Mouse (Mus musculus) hindbrain, embryonic 16.5 days (tissue): Measurements from ENCODE around the gene Gm5269. TPM values are rescaled to one million over a fixed set of nuclear protein-coding genes. Genes with fewer than 3 reads are reported as not detected.

Experiments
- ATAC-seq: fragments of 200-750 bp; cut with Nextera tagmentation; 2 replicates; pipeline ENCODE4 v1.8.0; 2017; ENCODE audit warnings: moderate TSS enrichment, moderate library complexity
- H3K27ac ChIP-seq: fragments of 300-500 bp; sonication (generic); 2 replicates; pipeline ENCODE4 v1.5.1; 2014; ENCODE audit warnings: low read depth, mild to moderate bottlenecking, control low read depth, low read length, moderate library complexity
- H3K27me3 ChIP-seq: fragments of 300-500 bp; sonication (generic); replicated peaks from 2 replicates; pipeline ENCODE4 v1.6.1; 2014; ENCODE audit warnings: low read length; ENCODE audit not compliant: control insufficient read depth, insufficient read depth
- H3K36me3 ChIP-seq: fragments of 300-500 bp; sonication (generic); 2 replicates; pipeline ENCODE4 v1.6.1; 2014; ENCODE audit warnings: mild to moderate bottlenecking, low read length, moderate library complexity, mixed read lengths; ENCODE audit not compliant: control insufficient read depth, insufficient read depth
- H3K4me1 ChIP-seq: fragments of 300-500 bp; sonication (generic); 2 replicates; pipeline ENCODE4 v1.6.1; 2014; ENCODE audit warnings: low read depth, low read length; ENCODE audit not compliant: control insufficient read depth, insufficient read depth
- H3K4me2 ChIP-seq: fragments of 300-500 bp; sonication (generic); 2 replicates; pipeline ENCODE4 v1.6.1; 2014; ENCODE audit warnings: mild to moderate bottlenecking, low read length, control low read depth, moderate library complexity
- H3K4me3 ChIP-seq: fragments of 300-500 bp; sonication (generic); 2 replicates; pipeline ENCODE4 v1.5.1; 2014; ENCODE audit warnings: mild to moderate bottlenecking, low read length, control low read depth, moderate library complexity
- H3K9ac ChIP-seq: fragments of 300-500 bp; sonication (generic); 2 replicates; pipeline ENCODE4 v1.6.1; 2014; ENCODE audit warnings: low read depth, mild to moderate bottlenecking, control low read depth, low read length, moderate library complexity
- H3K9me3 ChIP-seq: fragments of 300-500 bp; sonication (generic); 2 replicates; pipeline ENCODE4 v1.6.1; 2014; ENCODE audit warnings: mild to moderate bottlenecking, low read length, moderate library complexity; ENCODE audit not compliant: control insufficient read depth
- WGBS: fragments of 180-500 bp; shearing (Covaris S2); extraction: QIAGEN DNeasy Blood & Tissue Kit; methylation state at CpG from one replicate; pipeline ENCODE4 v1.1.7; 2014; 5-methylcytosine and 5-hydroxymethylcytosine counted together
- polyA plus RNA-seq: library from polyadenylated mRNA; unstranded; fragments of >200 nt; fragmentation: Nextera tagmentation; extraction: Ambion mirVana; gene quantifications from 2 replicates; pipeline ENCODE4 v1.2.1, GENCODE M21; 2015

Gene Gm5269
- polyA plus RNA-seq, 1 experiment from 2014 or later = not detected

GRCm38 (mm10) chr1:45845466-45845865 is 44.6 kb downstream of the Gm5269 start:
- Histone ChIP-seq H3K9me3 (no peaks in the 10 kb centered on the region), H3K9ac (no peak overlapping the region), H3K27ac (no peak overlapping the region), H3K27me3 (no peaks in the 10 kb centered on the region), H3K4me1 (no peaks in the 10 kb centered on the region), H3K36me3 (no peaks in the 10 kb centered on the region), H3K4me3 (no peak overlapping the region), H3K4me2 (no peak overlapping the region)
- ATAC-seq = no peak
- 85% methylated on average over 1 of the region's 1 CpGs for WGBS

Other genes starting within 250 kb of the Gm5269 start
- gene Wdr75, start 95.1 kb downstream of the Gm5269 start, polyA plus RNA-seq = 49.1 and 50.1 TPM in 2 replicates
- 34.6 and 37.5 TPM in 2 replicates for gene Slc40a1, start 36.2 kb upstream of the Gm5269 start, polyA plus RNA-seq
- 2.5 and 3.2 TPM in 2 replicates for gene Dnah7b, start 176.0 kb upstream of the Gm5269 start, polyA plus RNA-seq